Mouse (Mus musculus) right cerebral cortex, postnatal 25 days (tissue): ENCODE data around the gene Csta1.
"Not testable (repeated sequence)": the region's sequence is repeated elsewhere in the genome, so short reads cannot be mapped to it uniquely, and the experiment has no call there.

Experiments
- DNase-seq: peaks from one replicate; pipeline ENCODE4 v3.0.0; 2022

Csta1 gene

GRCm38 (mm10) chr16:36131141-36131540, at the start of gene Csta1:
Gene Csta1, minus strand, starts transcription at chr16:36131241.
- no peak for DNase-seq

DNA sequence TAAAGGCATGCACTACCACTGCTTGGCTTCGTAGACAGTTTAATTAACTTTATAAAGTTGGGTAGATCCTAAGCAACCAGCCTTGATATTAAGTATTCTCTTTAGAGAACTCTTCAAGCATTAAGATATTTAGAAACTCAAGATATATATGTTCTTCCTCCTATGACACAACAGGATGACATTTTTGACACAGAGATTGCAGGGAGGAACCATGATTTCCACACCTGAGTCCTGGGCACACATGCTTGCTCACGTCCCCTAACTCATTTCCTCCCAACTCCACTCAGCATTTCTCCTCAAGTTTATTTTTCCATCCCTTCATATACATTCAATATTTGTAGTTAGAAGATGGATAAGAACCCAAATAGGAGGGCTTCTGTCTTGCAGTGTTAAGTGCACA, 48.9 kb upstream of the Csta1 start:
- DNase-seq = no peak

- no peak for DNase-seq
Measured at GRCm38 (mm10) chr16:36176108-36176507, 45.1 kb upstream of the Csta1 start.

GRCm38 (mm10) chr16:36167841-36168240, 36.8 kb upstream of the Csta1 start:
- DNase-seq = not testable (repeated sequence)

DNA sequence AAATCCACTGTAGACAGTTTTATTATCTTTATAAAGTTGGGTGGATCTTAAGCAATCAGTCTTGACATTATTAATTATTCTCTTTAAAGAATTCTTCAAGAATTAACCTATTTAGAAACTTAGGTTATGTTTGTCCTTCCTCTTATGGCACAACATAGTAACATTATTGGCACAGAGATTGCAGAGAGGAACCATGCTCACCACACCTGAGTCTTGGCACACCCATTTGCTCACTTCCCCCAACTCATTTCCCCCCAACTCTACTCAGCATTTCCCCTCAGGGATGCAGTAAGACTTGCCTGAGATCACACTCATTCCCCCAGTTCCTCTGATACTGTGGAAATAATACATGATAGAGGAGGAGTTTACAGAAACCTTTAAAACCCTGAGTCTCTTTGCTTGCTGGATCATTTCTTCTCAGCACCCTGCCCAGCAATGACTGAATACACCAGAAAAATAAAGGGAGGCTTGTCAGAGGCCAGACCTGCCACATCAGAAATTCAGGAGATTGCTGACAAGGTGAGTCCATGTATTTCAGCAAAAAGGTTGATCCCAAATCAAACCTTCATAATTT, 25.4 kb upstream of the Csta1 start, which contains the start of gene Stfa2l1:
Gene Stfa2l1 (plus strand): TSS at position 410 of the 574 bp plus-strand sequence.
- no peak for DNase-seq

DNA sequence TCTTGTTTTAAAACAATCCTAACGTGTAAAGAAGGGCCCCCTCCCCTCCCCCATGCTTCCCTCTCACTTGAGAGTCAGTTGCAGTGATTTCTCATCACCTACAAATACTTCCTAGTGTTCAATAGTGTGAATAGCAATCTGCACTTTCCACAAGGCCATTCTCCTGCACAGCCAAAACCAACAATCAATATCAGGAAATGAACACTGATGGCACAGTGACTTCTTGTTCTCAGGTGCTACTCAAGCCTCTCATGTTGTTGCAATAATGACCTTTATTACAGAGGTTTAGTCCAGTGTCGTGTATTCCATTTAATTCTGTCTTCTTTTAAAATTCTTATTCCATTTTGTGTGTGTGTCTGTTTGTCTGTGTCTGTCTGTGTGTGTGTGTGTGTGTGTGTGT, 7.2 kb upstream of the Csta1 start:
- DNase-seq = no peak

- no peak for DNase-seq
Measured at GRCm38 (mm10) chr16:36128092-36128491, 2.9 kb downstream of the Csta1 start.

DNA sequence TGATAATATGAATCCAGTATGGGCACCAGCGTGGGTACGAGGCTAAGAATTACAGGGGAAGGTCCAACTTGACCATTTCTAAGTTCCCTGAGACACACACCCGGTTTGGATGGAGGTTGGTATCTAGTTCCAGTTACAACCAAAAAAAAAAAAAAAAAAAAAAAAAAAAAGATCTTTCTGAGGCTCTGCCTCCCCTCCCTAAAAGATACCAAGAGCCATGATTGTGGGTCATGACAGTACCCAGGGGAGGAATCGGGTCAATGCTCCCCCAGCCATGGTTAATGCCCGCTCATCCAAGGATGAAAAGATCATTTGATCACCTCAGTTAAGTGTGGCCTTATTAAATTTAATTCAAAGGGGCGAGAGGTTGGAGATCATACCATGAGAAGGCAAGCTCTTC, 15.3 kb downstream of the Csta1 start:
- not testable (repeated sequence) for DNase-seq

GRCm38 (mm10) chr16:36111486-36111885, 19.6 kb downstream of the Csta1 start:
- DNase-seq = not testable (repeated sequence)

DNA sequence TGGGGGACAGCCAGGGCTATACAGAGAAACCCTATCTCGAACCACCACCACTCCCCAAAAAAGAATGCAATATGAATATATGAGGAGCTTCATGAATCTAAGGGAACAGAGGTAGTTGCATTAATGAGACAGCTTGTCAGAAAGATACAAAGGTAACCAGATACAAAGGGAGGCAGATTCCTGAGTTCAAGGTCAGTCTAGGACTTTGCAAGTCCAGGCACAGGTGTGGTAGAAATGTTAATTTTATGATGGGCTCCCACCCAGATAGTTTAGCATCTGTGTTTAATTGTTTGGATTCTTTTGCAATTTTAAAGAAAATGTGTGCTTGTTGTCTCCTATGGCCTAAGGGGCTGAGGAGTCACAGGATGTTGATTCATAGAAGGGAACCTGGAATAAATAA, 28.8 kb downstream of the Csta1 start:
- no peak for DNase-seq

GRCm38 (mm10) chr16:36101526-36101925, 29.5 kb downstream of the Csta1 start:
- no peak for DNase-seq

GRCm38 (mm10) chr16:36097813-36098499, 33.1 kb downstream of the Csta1 start:
- DNase-seq = not testable (repeated sequence)

- DNase-seq = no peak
Measured at GRCm38 (mm10) chr16:36094079-36094478, 37.0 kb downstream of the Csta1 start.

GRCm38 (mm10) chr16:36090785-36091509, 40.1 kb downstream of the Csta1 start:
- no peak for DNase-seq

DNA sequence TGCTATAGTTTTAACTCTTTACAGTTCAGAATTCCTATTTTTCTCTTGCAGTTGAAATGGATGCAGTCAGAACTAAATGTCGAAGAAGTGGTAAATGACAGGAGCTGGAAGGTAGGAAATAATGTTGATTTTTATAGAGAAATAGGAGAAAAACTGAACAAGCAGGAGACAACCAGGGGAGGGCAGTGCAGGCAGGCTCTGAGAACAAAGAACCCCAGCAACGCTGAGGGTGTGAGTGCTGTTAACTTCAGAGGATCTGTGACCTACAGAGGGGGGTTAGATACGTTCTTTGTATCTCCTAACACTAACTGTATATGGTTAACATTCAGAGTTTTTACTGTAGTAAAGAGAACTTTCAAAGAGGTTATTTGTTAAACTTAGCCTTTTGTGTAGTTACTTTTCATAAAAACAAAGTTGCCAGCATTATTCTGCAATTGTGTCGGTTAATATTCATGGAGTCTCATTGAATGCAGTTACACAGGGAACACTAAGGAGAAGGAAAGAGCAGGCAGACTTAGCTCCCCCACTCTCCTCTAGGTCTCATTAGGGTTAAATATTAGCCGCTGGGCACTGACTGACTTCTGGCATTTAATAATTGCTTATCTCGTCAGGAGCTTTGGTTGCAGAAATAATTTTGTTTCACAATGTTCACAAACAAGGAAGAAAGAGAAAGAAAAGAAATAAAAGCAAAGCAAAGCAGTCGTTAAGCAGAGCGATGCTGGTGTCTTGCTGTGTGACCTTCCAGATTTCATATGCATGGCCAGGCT, 41.0 kb downstream of the Csta1 start:
- DNase-seq = no peak

DNA sequence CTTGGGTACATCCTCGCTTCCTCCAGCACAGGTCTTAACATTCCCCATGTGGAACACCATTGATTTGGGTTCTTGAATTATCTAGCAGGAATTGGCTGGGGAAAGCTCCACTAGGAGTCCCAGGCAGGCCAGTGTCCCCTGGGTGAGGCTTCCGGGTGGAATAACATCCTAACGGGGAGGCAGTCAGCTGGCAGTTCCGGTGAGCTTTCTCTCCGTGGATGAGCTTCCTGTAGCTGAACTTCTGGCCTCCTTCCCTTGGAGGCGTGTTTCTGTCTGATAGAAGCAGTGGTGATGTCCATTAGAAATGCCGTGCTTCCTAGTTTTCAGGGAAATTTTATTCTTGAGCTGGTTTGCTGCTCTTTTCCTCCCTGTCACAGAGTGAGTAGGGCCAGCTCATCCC, 42.0 kb downstream of the Csta1 start:
- DNase-seq = no peak

- no peak for DNase-seq
Measured at GRCm38 (mm10) chr16:36087846-36088245, 43.2 kb downstream of the Csta1 start.

DNA sequence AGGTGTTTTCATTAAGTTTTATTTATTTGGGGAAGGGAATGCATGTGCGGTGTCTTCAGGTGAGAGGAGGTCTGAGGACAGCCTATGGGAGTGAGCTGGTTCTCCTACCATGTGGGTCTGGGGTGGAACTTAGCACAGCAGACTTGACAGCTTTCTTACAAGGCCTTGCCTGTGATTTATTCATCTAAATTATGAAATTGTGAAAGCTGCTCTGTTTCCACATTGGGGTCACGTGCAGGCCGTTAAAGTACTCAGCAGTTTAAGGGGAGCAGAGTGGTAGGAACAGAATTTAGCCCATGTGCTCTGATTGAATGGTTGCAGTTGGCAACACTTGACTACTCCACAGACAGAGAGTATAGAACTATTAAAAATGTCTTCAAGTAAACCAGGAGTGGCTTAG, 51.1 kb downstream of the Csta1 start:
- DNase-seq = no peak

GRCm38 (mm10) chr16:36074772-36075171, 56.3 kb downstream of the Csta1 start:
- DNase-seq = no peak

DNA sequence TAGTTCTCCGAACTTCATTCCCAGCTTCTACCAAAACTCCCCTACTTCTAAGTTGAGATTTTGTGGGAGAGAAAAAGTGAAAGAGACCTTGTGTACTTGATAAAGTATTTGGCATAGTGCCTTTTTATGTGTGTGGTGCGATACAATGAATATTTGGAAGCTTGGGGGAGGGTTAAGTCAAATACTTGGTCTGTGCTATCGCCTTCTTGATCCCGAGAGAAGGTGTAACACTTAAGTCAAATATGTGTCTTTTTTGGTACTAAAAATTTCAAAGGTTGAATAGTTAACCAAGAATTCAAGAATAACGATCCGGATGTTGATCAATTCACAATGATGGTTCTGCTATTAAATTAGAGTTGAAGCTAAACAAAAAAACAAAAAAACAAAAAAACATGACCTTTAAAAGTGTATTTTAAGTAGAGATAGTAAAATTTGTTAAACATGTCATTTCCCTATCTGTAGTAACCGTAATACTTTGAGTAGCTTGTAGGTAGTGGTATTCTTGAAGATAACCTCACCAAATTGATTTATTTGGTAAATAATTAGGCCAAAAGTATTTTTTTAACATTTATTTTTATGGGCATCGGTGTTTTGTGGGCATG, 58.5 kb downstream of the Csta1 start:
- DNase-seq = no peak

GRCm38 (mm10) chr16:36071450-36072379, 59.3 kb downstream of the Csta1 start, which contains the start of the genes Fam162a and Ccdc58:
Gene Fam162a, minus strand, starts transcription at chr16:36071594.
Gene Ccdc58, plus strand, starts transcription at chr16:36071685.
- peak; percentile 91 for DNase-seq

- no peak for DNase-seq
Measured at GRCm38 (mm10) chr16:36071071-36071449, 60.0 kb downstream of the Csta1 start.
